Mouse (Mus musculus): ENCODE results near the gene Rbx1. TPM values are rescaled to one million over a fixed set of nuclear protein-coding genes. Genes with fewer than 3 reads are reported as not detected.
"Not testable (repeated sequence)": the region's sequence is repeated elsewhere in the genome, so short reads cannot be mapped to it uniquely, and the experiment has no call there.

Gene Rbx1
- polyA plus RNA-seq, 1 experiment from 2014 or later: 466 TPM

DNA sequence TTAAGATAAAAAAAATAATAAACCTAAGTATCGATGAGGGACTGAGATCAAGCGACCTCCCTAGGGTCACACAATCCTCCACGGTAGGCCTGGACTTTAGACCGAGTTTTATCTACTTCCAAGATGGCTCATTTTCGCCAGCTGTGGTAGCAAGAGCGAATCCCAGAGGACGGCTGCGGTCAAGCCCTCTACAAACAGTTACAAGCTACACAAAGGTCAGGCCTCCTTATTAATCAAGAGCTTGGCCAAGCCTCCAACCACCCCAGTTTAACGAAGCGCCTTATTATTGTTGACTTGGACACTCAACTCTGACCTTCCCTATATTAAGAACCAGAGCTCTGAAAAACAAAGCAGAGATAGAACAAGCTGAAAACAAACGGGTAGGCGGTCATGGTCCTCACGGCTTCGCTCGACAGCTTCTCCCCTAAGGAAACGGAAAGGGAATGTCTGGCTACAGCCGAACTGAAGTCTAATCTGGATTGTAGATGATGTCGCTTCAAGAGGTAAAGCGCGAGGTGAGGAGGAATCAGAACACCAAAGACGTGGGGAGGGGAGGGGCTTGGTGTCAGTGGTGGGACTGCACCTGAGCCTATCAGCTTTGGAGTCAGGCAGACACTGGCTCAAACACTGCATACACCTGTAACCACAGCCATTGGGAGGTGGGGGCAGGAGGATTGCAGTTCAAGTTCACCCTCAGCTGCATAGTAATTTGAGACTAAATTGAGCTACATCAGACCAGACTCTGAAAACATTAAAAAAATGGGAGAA lies 13.5 kb downstream of the Rbx1 start:
- Histone ChIP-seq H3K9me3 (ENCODE audit: control insufficient read depth, low read length) (no peaks in the 10 kb centered on the region), H3K4me2 (ENCODE audit: low read depth, low read length) (no peak overlapping the region), H3K36me3 (ENCODE audit: control insufficient read depth, insufficient read depth, low read length) (peaks cover 5% of the 10 kb centered on the region), H3K27me3 (ENCODE audit: control insufficient read depth, insufficient read depth, low read depth, low read length) (no peaks in the 10 kb centered on the region), H3K4me1 (replicated peaks; ENCODE audit: control insufficient read depth, insufficient read depth, low read length) (no peaks in the 10 kb centered on the region), H3K9ac (ENCODE audit: low read length) (no peak overlapping the region), H3K4me3 (ENCODE audit: low read length) (no peak overlapping the region), H3K27ac (ENCODE audit: low read length) (no peak overlapping the region)
- no peak for ATAC-seq (ENCODE audit: low read depth)
- WGBS: 51% methylated on average over 21 of the region's 21 CpGs

GRCm38 (mm10) chr15:81480284-81480683 lies 14.2 kb downstream of the Rbx1 start:
- H3K4me1 ChIP-seq (replicated peaks; ENCODE audit: control insufficient read depth, insufficient read depth, low read length); H3K9ac ChIP-seq (ENCODE audit: low read length); H3K9me3 ChIP-seq (ENCODE audit: control insufficient read depth, low read length); ATAC-seq (ENCODE audit: low read depth); H3K36me3 ChIP-seq (ENCODE audit: control insufficient read depth, insufficient read depth, low read length); H3K4me2 ChIP-seq (ENCODE audit: low read depth, low read length); H3K4me3 ChIP-seq (ENCODE audit: low read length); H3K27me3 ChIP-seq (ENCODE audit: control insufficient read depth, insufficient read depth, low read depth, low read length); H3K27ac ChIP-seq (ENCODE audit: low read length): not testable (repeated sequence)
- WGBS: 69% methylated on average over 3 of the region's 3 CpGs

DNA sequence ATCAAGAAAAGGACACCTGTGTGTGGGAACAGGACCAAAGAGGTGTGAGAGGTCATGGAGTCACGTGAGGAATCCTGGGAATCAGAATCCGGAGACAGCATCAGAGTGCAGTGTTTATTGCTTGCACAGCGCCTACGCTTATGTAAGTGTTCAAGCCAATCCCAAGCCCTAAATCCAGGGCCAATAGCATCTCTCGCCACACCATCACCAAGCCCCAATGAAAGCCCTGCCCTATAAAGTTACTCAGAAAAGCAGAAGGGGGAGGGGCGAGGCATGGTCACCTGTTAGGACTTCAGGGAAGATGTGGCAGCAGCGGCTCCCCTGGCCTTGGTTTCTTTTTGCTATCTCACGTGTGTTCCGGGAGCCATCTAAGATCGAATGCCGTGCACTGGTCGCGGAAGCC lies 14.9 kb downstream of the Rbx1 start:
- WGBS: 18% methylated on average over 13 of the region's 13 CpGs
- Histone ChIP-seq H3K27ac (ENCODE audit: low read length) (no peak overlapping the region), H3K4me1 (replicated peaks; ENCODE audit: control insufficient read depth, insufficient read depth, low read length) (no peaks in the 10 kb centered on the region), H3K9me3 (ENCODE audit: control insufficient read depth, low read length) (no peaks in the 10 kb centered on the region), H3K27me3 (ENCODE audit: control insufficient read depth, insufficient read depth, low read depth, low read length) (no peaks in the 10 kb centered on the region), H3K9ac (ENCODE audit: low read length) (peak overlapping the region; percentile 49), H3K4me2 (ENCODE audit: low read depth, low read length) (peak overlapping the region; percentile 61), H3K4me3 (ENCODE audit: low read length) (peak overlapping the region; percentile 40), H3K36me3 (ENCODE audit: control insufficient read depth, insufficient read depth, low read length) (no peaks in the 10 kb centered on the region)
- peak; percentile 49 for ATAC-seq (ENCODE audit: low read depth)

DNA sequence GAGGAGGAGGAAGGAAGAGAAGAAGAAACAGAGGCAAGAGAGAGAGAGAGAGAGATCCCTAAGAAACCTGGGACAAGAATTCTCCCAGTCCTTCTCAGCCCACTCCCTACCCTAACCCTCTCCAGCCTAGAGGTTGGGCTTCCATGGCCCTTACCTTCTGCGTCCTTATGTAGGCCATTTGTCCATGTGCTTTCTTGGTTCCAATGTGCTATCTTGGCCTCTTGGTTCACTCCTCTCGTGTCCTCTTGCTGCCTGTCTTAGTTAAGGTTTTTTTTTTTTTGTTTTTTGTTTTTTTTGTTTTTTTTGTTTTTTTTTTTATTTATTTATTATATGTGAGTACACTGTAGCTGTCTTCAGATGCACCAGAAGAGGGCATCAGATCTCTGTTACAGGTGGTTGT lies 16.9 kb downstream of the Rbx1 start:
- H3K27me3 ChIP-seq (ENCODE audit: control insufficient read depth, insufficient read depth, low read depth, low read length): no peaks in the 10 kb centered on the region
- H3K4me3 ChIP-seq (ENCODE audit: low read length): no peak overlapping the region
- 82% methylated on average over 2 of the region's 2 CpGs for WGBS
- H3K9ac ChIP-seq (ENCODE audit: low read length): no peak overlapping the region
- no peak overlapping the region for H3K27ac ChIP-seq (ENCODE audit: low read length)
- ATAC-seq (ENCODE audit: low read depth): no peak
- H3K4me2 ChIP-seq (ENCODE audit: low read depth, low read length): no peak overlapping the region
- H3K36me3 ChIP-seq (ENCODE audit: control insufficient read depth, insufficient read depth, low read length): no peaks in the 10 kb centered on the region
- no peaks in the 10 kb centered on the region for H3K9me3 ChIP-seq (ENCODE audit: control insufficient read depth, low read length)
- no peaks in the 10 kb centered on the region for H3K4me1 ChIP-seq (replicated peaks; ENCODE audit: control insufficient read depth, insufficient read depth, low read length)

GRCm38 (mm10) chr15:81483691-81484090 lies 17.6 kb downstream of the Rbx1 start:
- ATAC-seq (ENCODE audit: low read depth): no peak
- Histone ChIP-seq H3K4me2 (ENCODE audit: low read depth, low read length) (no peak overlapping the region), H3K27me3 (ENCODE audit: control insufficient read depth, insufficient read depth, low read depth, low read length) (no peaks in the 10 kb centered on the region), H3K4me3 (ENCODE audit: low read length) (no peak overlapping the region), H3K9me3 (ENCODE audit: control insufficient read depth, low read length) (no peaks in the 10 kb centered on the region), H3K27ac (ENCODE audit: low read length) (no peak overlapping the region), H3K4me1 (replicated peaks; ENCODE audit: control insufficient read depth, insufficient read depth, low read length) (no peaks in the 10 kb centered on the region), H3K9ac (ENCODE audit: low read length) (no peak overlapping the region), H3K36me3 (ENCODE audit: control insufficient read depth, insufficient read depth, low read length) (no peaks in the 10 kb centered on the region)
- 80% methylated on average over 6 of the region's 6 CpGs for WGBS

- no peaks in the 10 kb centered on the region for H3K4me1 ChIP-seq (replicated peaks; ENCODE audit: control insufficient read depth, insufficient read depth, low read length)
- no peaks in the 10 kb centered on the region for H3K36me3 ChIP-seq (ENCODE audit: control insufficient read depth, insufficient read depth, low read length)
- no peak overlapping the region for H3K27ac ChIP-seq (ENCODE audit: low read length)
- WGBS: 60% methylated on average over 4 of the region's 4 CpGs
- H3K4me3 ChIP-seq (ENCODE audit: low read length): no peak overlapping the region
- H3K9ac ChIP-seq (ENCODE audit: low read length): no peak overlapping the region
- H3K9me3 ChIP-seq (ENCODE audit: control insufficient read depth, low read length): no peaks in the 10 kb centered on the region
- no peak overlapping the region for H3K4me2 ChIP-seq (ENCODE audit: low read depth, low read length)
- H3K27me3 ChIP-seq (ENCODE audit: control insufficient read depth, insufficient read depth, low read depth, low read length): no peaks in the 10 kb centered on the region
- ATAC-seq (ENCODE audit: low read depth): no peak
Observed at GRCm38 (mm10) chr15:81485483-81485882, 19.4 kb downstream of the Rbx1 start.

DNA sequence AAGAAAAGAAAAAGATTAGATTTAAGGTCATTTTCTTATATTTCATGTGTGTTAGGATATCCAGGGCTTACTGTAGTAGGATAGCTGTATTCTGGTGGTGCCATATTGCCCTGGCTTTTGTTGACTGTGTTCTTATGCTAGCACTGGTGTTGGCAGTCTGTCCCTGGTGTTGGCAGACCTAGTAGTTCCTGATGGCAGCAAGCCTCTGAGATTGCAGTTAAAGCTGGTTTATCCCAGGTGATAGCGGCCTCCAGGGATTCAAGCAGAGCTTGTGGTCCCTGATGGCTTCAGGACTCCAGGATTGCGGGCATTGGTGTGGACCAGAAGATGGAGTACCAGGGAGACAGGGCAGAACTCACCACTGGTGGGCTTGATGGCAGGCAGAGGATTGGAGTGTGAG lies 37.4 kb downstream of the Rbx1 start:
- Histone ChIP-seq H3K36me3 (ENCODE audit: control insufficient read depth, insufficient read depth, low read length) (no peaks in the 10 kb centered on the region), H3K27me3 (ENCODE audit: control insufficient read depth, insufficient read depth, low read depth, low read length) (no peaks in the 10 kb centered on the region), H3K9ac (ENCODE audit: low read length) (no peak overlapping the region), H3K4me2 (ENCODE audit: low read depth, low read length) (no peak overlapping the region), H3K9me3 (ENCODE audit: control insufficient read depth, low read length) (no peaks in the 10 kb centered on the region), H3K27ac (ENCODE audit: low read length) (no peak overlapping the region), H3K4me3 (ENCODE audit: low read length) (no peak overlapping the region), H3K4me1 (replicated peaks; ENCODE audit: control insufficient read depth, insufficient read depth, low read length) (no peaks in the 10 kb centered on the region)
- no peak for ATAC-seq (ENCODE audit: low read depth)
- 85% methylated on average over 2 of the region's 2 CpGs for WGBS

- no peak for ATAC-seq (ENCODE audit: low read depth)
Observed at GRCm38 (mm10) chr15:81503995-81504394, 37.9 kb downstream of the Rbx1 start.

GRCm38 (mm10) chr15:81507201-81507600 lies 41.1 kb downstream of the Rbx1 start:
- Histone ChIP-seq H3K36me3 (ENCODE audit: control insufficient read depth, insufficient read depth, low read length) (no peaks in the 10 kb centered on the region), H3K27ac (ENCODE audit: low read length) (no peak overlapping the region), H3K27me3 (ENCODE audit: control insufficient read depth, insufficient read depth, low read depth, low read length) (no peaks in the 10 kb centered on the region), H3K9ac (ENCODE audit: low read length) (no peak overlapping the region), H3K4me3 (ENCODE audit: low read length) (no peak overlapping the region), H3K4me1 (replicated peaks; ENCODE audit: control insufficient read depth, insufficient read depth, low read length) (no peaks in the 10 kb centered on the region; the same call in none of the 2 replicates), H3K9me3 (ENCODE audit: control insufficient read depth, low read length) (no peaks in the 10 kb centered on the region), H3K4me2 (ENCODE audit: low read depth, low read length) (no peak overlapping the region)
- no peak for ATAC-seq (ENCODE audit: low read depth)

More at GRCm38 (mm10) chr15:81503995-81504394, 37.9 kb downstream of the Rbx1 start:
- Histone ChIP-seq H3K9me3 (ENCODE audit: control insufficient read depth, low read length) (no peaks in the 10 kb centered on the region), H3K4me1 (replicated peaks; ENCODE audit: control insufficient read depth, insufficient read depth, low read length) (no peaks in the 10 kb centered on the region), H3K36me3 (ENCODE audit: control insufficient read depth, insufficient read depth, low read length) (no peaks in the 10 kb centered on the region), H3K4me3 (ENCODE audit: low read length) (no peak overlapping the region), H3K27me3 (ENCODE audit: control insufficient read depth, insufficient read depth, low read depth, low read length) (no peaks in the 10 kb centered on the region), H3K9ac (ENCODE audit: low read length) (no peak overlapping the region), H3K4me2 (ENCODE audit: low read depth, low read length) (no peak overlapping the region), H3K27ac (ENCODE audit: low read length) (no peak overlapping the region)
- WGBS: 91% methylated on average over 2 of the region's 2 CpGs
